26 mouse cellular contexts compared by ENCODE assay signal in genomic region chrX:159881576-159881975, GRCm38 (mm10).
DNase-seq lines count a peak whose midpoint lies in the region; ATAC-seq lines count a peak whose summit lies in the region.
"Had no signal": no experiment of that assay in that cellular context is flagged by ENCODE, and none has a peak within 500 bp of the region (broad histone marks: within the 10 kb centered on the region; RNA-seq: fewer than 3 reads in every experiment).

No protein-coding gene starts in this region.

- no peak overlapping the region for H3K27ac ChIP-seq in forebrain, embryonic 11.5 days (ENCODE audit: low read depth, low read length)
- H3K27ac ChIP-seq: forebrain, embryonic 10.5 days; heart, embryonic 15.5 days; hindbrain, embryonic 10.5 days; hindbrain, embryonic 13.5 days had no signal

- H3K27me3 ChIP-seq in forebrain, embryonic 11.5 days (ENCODE audit: control insufficient read depth, insufficient read depth, low read length): peaks cover 2% of the 10 kb centered on the region; the same call in 1 of the 2 replicates
- H3K27me3 ChIP-seq: heart, embryonic 12.5 days; heart, embryonic 15.5 days had no signal

- no peaks in the 10 kb centered on the region for H3K36me3 ChIP-seq in forebrain, embryonic 11.5 days (ENCODE audit: control insufficient read depth, insufficient read depth, low read length)
- H3K36me3 ChIP-seq: forebrain, embryonic 10.5 days; heart, embryonic 12.5 days; heart, embryonic 15.5 days; hindbrain, embryonic 10.5 days; hindbrain, embryonic 13.5 days had no signal

- no peak overlapping the region for H3K4me2 ChIP-seq in forebrain, embryonic 11.5 days (ENCODE audit: low read depth, low read length, severe bottlenecking)
- H3K4me2 ChIP-seq: heart, embryonic 12.5 days; heart, embryonic 15.5 days; hindbrain, embryonic 13.5 days had no signal

- no peaks in the 10 kb centered on the region for H3K4me1 ChIP-seq in forebrain, embryonic 11.5 days (replicated peaks; ENCODE audit: control insufficient read depth, insufficient read depth, low read length)
- H3K4me1 ChIP-seq: heart, embryonic 12.5 days; heart, embryonic 15.5 days; hindbrain, embryonic 13.5 days had no signal

- ATAC-seq in forebrain, embryonic 11.5 days (replicated peaks; ENCODE audit: low FRiP score): no peak
- no peak for ATAC-seq in cerebellum, adult (ENCODE audit: insufficient number of reproducible peaks, low FRiP score, low TSS enrichment)
- ATAC-seq: forebrain, embryonic 14.5 days; forebrain, postnatal 0 days; hindbrain, embryonic 16.5 days; intestine, embryonic 16.5 days; Patski had no signal

- peak; percentile 31 for DNase-seq in A20 (ENCODE audit: low read depth, low spot score)
- DNase-seq in CD4-positive, CD25-positive, alpha-beta regulatory T cell, adult 2 months (ENCODE audit: low read depth, low spot score): peak; percentile 12
- DNase-seq in brain, adult 2 months (ENCODE audit: low read depth, low spot score): peak; percentile 22
- no peak for DNase-seq in forebrain, embryonic 11.5 days (ENCODE audit: low spot score)
- DNase-seq in T-cell, adult 2 months (ENCODE audit: low spot score): no peak
- DNase-seq: adrenal gland, adult 2 months; adrenal gland, postnatal 14 days; cerebellum, adult 18-20 months; cerebellum, adult 9-10 months; cerebellum, postnatal 14 days; forebrain, postnatal 0 days; gastrocnemius, postnatal 25 days; heart, adult 18-20 months; heart, postnatal 10 days; heart, postnatal 36 days; kidney, adult 18-20 months had no signal

- no peak overlapping the region for H3K9ac ChIP-seq in forebrain, embryonic 11.5 days (ENCODE audit: low read length)
- H3K9ac ChIP-seq: forebrain, postnatal 0 days; heart, embryonic 12.5 days; heart, embryonic 15.5 days; hindbrain, embryonic 13.5 days had no signal

- H3K4me3 ChIP-seq in forebrain, embryonic 11.5 days (ENCODE audit: low read depth, low read length): no peak overlapping the region
- H3K4me3 ChIP-seq: forebrain, embryonic 10.5 days; heart, embryonic 12.5 days; heart, embryonic 15.5 days; hindbrain, embryonic 10.5 days; hindbrain, embryonic 13.5 days had no signal

- WGBS in forebrain, embryonic 11.5 days: 80% methylated on average over 5 of the region's 5 CpGs

- H3K9me3 ChIP-seq in forebrain, embryonic 11.5 days (ENCODE audit: control insufficient read depth, low read length): no peaks in the 10 kb centered on the region
- H3K9me3 ChIP-seq: forebrain, embryonic 10.5 days; heart, embryonic 12.5 days; heart, embryonic 15.5 days; hindbrain, embryonic 10.5 days; hindbrain, embryonic 13.5 days had no signal

Comparison
In these comparisons a context has a peak if more than half of its experiments do, and no peak if none do; other contexts are left out.
1. DNase-seq: peak in A20 (single experiment), CD4-positive, CD25-positive, alpha-beta regulatory T cell, adult 2 months (single experiment) and brain, adult 2 months (single experiment); none in forebrain, embryonic 11.5 days (single experiment) and T-cell, adult 2 months (single experiment).